Mouse (Mus musculus) CD8-positive naive resting alpha-beta T cell, adult 2 months (primary cell): Measurements from ENCODE around the gene Bbs1.
"Not testable (repeated sequence)": the region's sequence is repeated elsewhere in the genome, so short reads cannot be mapped to it uniquely, and the experiment has no call there.

Experiments used
- DNase-seq, 2 experiments: peaks; one replicate each; pipeline ENCODE4 v3.0.0; 2022; ENCODE audit warnings: low read depth in 2 of 2, low spot score in 2 of 2

Bbs1 gene

GRCm38 (mm10) chr19:4889791-4890190 lies 16.6 kb downstream of the Bbs1 start:
- no peak for DNase-seq

DNA sequence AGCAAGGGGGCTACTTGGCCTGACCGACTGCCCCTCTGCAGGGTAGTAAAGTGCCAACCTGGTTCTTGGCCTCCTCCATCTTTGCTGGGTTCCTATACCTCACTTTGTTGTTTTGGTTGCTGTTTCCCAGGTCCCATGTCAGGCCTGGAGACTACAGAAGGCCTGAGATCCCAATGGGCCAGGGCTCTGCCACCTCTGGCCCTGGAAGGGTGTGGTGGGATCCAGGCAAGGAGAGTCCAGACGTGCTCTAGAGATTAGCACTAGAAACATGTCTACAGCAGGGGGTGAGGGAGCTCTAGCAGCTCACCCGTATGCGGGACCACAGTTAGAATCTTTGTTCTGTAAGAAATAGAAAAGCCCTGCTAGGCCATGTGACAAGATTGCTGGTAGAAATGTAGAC lies 22.5 kb downstream of the Bbs1 start:
- DNase-seq = no peak

GRCm38 (mm10) chr19:4879324-4879703 lies 27.1 kb downstream of the Bbs1 start:
- no peak for DNase-seq

DNA sequence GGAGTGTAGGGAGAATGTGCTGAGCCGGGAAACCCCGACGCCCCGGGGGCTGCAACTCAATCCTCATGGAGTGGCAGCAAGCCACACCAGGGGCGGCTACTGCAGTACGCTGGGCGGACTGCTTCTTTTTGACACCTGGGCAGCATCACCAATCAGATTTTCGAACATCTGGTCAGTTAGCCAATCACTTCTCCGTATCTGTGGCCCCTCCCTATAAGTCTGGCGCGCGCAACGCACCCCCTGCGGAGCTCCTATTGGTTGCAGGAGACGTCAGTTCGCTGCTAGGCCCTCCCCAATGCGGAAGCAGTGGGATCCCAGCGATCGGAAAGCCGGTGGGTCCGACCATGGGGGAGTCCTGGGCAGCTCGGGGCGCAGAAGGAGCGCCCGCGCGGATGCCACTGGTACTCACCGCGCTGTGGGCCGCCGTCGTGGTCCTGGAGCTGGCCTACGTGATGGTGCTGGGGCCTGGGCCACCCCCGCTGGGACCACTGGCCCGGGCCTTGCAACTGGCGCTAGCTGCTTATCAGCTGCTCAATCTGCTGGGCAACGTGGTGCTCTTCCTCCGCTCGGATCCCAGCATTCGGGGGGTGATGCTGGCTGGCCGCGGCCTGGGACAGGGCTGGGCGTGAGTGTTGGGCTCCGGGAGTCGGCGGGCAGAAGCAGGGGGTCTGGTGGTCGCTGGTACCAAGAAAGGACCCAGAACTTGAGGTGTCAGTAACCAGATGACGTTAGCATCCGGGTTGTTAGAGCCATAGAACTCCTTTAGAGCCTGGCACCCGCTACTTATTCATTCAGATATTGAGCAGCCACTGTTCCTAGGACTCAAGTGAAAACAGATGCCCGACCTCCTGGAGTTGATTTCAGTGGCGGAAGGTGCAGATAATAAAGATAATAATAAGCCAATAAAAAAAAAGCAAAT lies 27.8 kb downstream of the Bbs1 start, which contains the start of gene Zdhhc24:
Zdhhc24 (plus strand) TSS at position 264 of the 919 bp plus-strand sequence.
- peak; percentile 88 to 91 for DNase-seq

- DNase-seq = no peak
These were observed 28.6 kb downstream of the Bbs1 start, which contains the start of gene Actn3 for GRCm38 (mm10) chr19:4877785-4878184. Gene Actn3, minus strand, starts transcription at chr19:4877909.

GRCm38 (mm10) chr19:4876755-4877154 lies 29.7 kb downstream of the Bbs1 start:
- no peak for DNase-seq

DNA sequence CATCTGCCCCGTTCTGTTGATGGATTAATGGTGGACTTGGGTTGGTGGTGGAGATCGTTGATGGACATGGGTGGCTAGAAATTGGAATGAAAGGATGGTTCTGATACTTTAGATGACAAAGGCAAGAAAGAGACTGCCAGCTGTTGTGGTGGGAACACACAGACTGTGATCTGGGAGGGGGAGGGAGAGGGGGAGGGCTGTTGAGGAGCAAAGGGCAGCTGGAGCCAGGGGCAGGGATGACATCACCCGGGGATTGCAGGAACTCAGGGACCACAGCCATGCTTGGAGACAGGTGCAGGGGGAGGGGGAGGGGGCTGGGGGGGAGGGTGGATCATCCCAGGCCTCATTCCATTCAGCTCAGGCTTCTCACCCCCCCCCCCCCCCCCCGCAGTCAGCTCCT lies 30.2 kb downstream of the Bbs1 start:
- no peak for DNase-seq

- not testable (repeated sequence) for DNase-seq
These were observed 31.8 kb downstream of the Bbs1 start for GRCm38 (mm10) chr19:4874613-4875012.

GRCm38 (mm10) chr19:4865147-4865546 lies 41.3 kb downstream of the Bbs1 start:
- no peak for DNase-seq

GRCm38 (mm10) chr19:4863048-4863447 lies 43.4 kb downstream of the Bbs1 start:
- no peak for DNase-seq

GRCm38 (mm10) chr19:4859081-4859480 lies 47.3 kb downstream of the Bbs1 start:
- DNase-seq = no peak

DNA sequence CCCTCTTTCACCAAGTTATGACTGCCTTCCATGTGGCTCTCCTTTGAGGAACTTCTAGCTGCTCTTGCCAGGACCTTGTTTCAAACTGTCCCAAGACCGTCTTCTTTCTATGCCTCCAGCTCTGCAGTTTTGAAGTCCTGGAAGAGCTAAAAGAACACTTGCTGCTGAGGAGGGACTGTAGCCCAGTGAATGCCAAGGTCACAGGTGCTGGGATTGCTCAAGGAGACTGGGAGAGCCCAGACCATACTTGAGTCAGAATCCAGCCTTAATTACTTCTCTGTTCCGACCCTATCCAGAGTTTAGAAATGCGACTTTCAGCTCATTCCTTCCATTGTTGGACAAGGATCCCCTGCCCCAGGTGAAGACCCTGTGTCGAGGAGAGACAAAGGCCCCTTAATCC lies 50.5 kb downstream of the Bbs1 start:
- no peak for DNase-seq

- no peak for DNase-seq
These were observed 51.0 kb downstream of the Bbs1 start for GRCm38 (mm10) chr19:4855470-4855820.

GRCm38 (mm10) chr19:4854552-4855469 lies 51.6 kb downstream of the Bbs1 start, which contains the start of gene Ctsf:
Gene Ctsf, plus strand, starts transcription at chr19:4855130.
- DNase-seq = no peak

GRCm38 (mm10) chr19:4850281-4850680 lies 56.1 kb downstream of the Bbs1 start:
- DNase-seq = no peak

DNA sequence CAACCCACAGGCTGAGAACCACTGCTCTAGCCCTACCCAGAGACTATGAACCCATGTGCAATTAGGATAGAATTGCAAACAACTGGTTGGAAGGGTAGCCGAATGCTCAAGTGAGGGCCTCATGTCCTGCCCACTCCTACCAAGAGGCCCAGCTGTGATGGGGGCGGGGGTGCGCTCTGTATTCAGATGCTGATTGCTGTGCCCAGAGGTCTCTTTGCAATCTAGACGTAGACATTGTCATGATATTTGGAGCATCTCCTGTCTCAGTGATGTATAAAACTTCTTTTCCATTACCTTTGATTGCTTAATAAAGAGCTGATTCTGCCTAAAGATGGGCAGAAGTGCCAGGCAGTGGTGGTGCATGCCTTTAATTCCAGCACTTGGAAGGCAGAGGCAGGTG lies 56.6 kb downstream of the Bbs1 start:
- DNase-seq = no peak

GRCm38 (mm10) chr19:4847490-4847889 lies 58.9 kb downstream of the Bbs1 start:
- peak; percentile 9 to 12 for DNase-seq

GRCm38 (mm10) chr19:4845846-4846245 lies 60.6 kb downstream of the Bbs1 start:
- no peak for DNase-seq

DNA sequence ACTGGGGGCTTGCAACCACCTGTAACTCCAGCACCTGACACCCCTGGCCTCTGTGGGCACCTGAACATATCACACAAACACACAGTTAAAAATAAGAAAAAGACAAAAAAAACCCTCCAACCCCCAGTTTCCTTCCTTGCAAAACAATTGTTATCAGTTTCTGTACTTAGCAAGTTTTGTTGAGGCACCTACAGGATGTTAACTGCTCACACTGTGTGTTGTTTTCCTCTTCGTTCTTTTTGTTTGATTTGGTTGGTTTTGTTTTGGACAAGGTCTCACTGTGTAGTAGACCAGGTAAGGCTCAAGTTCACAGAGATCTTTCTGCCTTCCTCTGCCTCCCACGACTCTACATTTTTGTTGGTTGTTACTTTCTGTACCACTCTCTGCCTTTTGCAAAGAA lies 63.8 kb downstream of the Bbs1 start:
- no peak for DNase-seq

- DNase-seq = no peak
These were observed 65.6 kb downstream of the Bbs1 start for GRCm38 (mm10) chr19:4840848-4841247.

GRCm38 (mm10) chr19:4839149-4839548 lies 67.3 kb downstream of the Bbs1 start, which contains the start of the genes Ccs and Ccdc87:
Gene Ccs, minus strand, starts transcription at chr19:4839332.
Gene Ccdc87, plus strand, starts transcription at chr19:4839366.
- peak; percentile 91 to 95 for DNase-seq
